Mouse (Mus musculus) G1E-ER4 (cell line): ENCODE results near the gene Vmn2r50. TPM values are rescaled to one million over a fixed set of nuclear protein-coding genes. Genes with fewer than 3 reads are reported as not detected.
"Not testable (repeated sequence)": the region's sequence is repeated elsewhere in the genome, so short reads cannot be mapped to it uniquely, and the experiment has no call there.

Experiments used
- GATA1 ChIP-seq: IDR thresholded peaks from one replicate; pipeline ENCODE4 v1.8.0; 2012; ENCODE audit warnings: low read length, inconsistent platforms
- polyA plus RNA-seq: library from polyadenylated mRNA; stranded (reverse); fragments of >175 nt; gene quantifications from 2 replicates; pipeline ENCODE4 v1.2.3, GENCODE M21; 2012

Gene Vmn2r50
- polyA plus RNA-seq, result not detected in 2 replicates

DNA sequence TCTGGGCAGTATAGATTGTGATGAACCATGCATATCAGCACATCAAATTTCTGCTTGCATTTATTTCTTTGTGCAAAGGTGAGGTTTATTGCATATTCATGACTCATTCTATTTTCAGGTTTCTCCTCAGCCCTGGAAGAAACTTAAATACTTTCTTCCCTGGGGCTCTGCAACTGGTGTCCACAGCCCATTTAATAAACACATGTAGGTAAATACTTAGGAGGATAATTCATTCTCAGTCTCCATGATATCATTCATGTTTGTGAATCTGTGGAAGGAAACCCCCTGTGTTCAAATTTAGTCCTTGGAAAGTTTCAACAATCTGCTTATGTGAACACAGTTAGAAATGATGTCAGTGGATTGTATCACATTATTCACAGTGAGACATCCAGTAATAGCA is at the start of gene Vmn2r50:
Vmn2r50 (minus strand) TSS at position 101 of the 400 bp plus-strand sequence.
- TF ChIP-seq GATA1, result not testable (repeated sequence)

DNA sequence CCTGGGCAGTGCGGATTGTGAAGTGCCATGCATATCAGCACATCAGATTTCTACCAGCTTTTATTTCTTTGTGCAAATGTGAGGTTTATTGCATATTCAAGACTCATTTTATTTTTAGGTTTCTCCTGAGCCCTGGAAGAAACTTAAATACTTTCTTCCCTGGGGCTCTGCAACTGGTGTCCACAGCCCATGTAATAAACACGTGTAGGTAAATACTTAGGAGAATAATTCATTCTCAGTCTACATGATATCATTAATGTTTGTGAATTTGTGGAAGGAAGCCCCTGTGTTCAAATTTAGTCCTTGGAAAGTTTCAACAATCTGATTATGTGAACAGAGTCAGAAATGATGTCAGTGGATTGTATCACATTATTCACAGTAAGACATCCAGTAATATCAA is 60.9 kb downstream of the Vmn2r50 start, which contains the start of gene Vmn2r49:
Vmn2r49 (minus strand) TSS at position 101 of the 400 bp plus-strand sequence.
- not testable (repeated sequence) for TF ChIP-seq GATA1

Other genes with a start within 250 kb of the Vmn2r50 start
- not detected in 2 replicates for gene Vmn2r47, start 212.0 kb downstream of the Vmn2r50 start, polyA plus RNA-seq
- gene Vmn2r48, start 99.7 kb downstream of the Vmn2r50 start, polyA plus RNA-seq, result not detected in 2 replicates
- gene Vmn2r49, start 61.0 kb downstream of the Vmn2r50 start, polyA plus RNA-seq, result not detected in 2 replicates
- gene Vmn2r51, start 52.4 kb upstream of the Vmn2r50 start, polyA plus RNA-seq, result not detected in 2 replicates
- gene Vmn2r52, start 123.3 kb upstream of the Vmn2r50 start, polyA plus RNA-seq, result not detected in 2 replicates
- not detected in 2 replicates for gene Vmn1r66, start 224.7 kb upstream of the Vmn2r50 start, polyA plus RNA-seq